Mouse (Mus musculus) midbrain, embryonic 15.5 days (tissue): ENCODE results near the gene Crb2. TPM values are rescaled to one million over a fixed set of nuclear protein-coding genes. Genes with fewer than 3 reads are reported as not detected.

Experiments used
- polyA plus RNA-seq: library from polyadenylated mRNA; unstranded; fragments of >200 nt; fragmentation: Nextera tagmentation; extraction: Ambion mirVana; gene quantifications from 2 replicates; pipeline ENCODE4 v1.2.1, GENCODE M21; 2015

The Crb2 gene
- polyA plus RNA-seq, 1 experiment from 2014 or later: 5.6 TPM

Other genes starting within 250 kb of the Crb2 start
- 105 and 113 TPM in 2 replicates for gene Strbp, start 72.4 kb upstream of the Crb2 start, polyA plus RNA-seq